Comparison of ENCODE assay signal across 8 mouse cellular contexts in genomic region chr11:60536859-60537467, GRCm38 (mm10). TPM values are rescaled to one million over a fixed set of nuclear protein-coding genes. Genes with fewer than 3 reads are reported as not detected.
A peak's percentile ranks its signal among the peaks of the same experiment; 100 is the strongest.
DNase-seq lines count a peak whose midpoint lies in the region; ATAC-seq lines count a peak whose summit lies in the region.

No protein-coding gene starts in this region.

- ATAC-seq in forebrain, embryonic 15.5 days (replicated peaks), result peak; percentile 80
- peak; percentile 7; the same call in 1 of the 2 replicates for ATAC-seq in neutrophil, adult 5-6 weeks (ENCODE audit: extremely low read depth, insufficient number of reproducible peaks, low FRiP score, poor library complexity, severe bottlenecking)

- peak; percentile 92 for DNase-seq in ES-CJ7 (ENCODE audit: low read depth, low spot score)
- DNase-seq in cerebellum, adult 11-12 months, result peak; percentile 91
- DNase-seq in heart, postnatal 25 days (ENCODE audit: low spot score), result peak; percentile 89
- peak; percentile 89 to 94 for DNase-seq in layer of hippocampus, adult 18-20 months (ENCODE audit: low spot score in 2 of 2)
- DNase-seq in lung, adult 18-20 months, result peak; percentile 90 to 95
- DNase-seq in testis, postnatal 14 days (ENCODE audit: low spot score), result peak; percentile 91

- no peaks in the 10 kb centered on the region for H3K36me3 ChIP-seq in forebrain, embryonic 15.5 days

- H3K27me3 ChIP-seq in forebrain, embryonic 15.5 days, result no peaks in the 10 kb centered on the region

- under 1% methylated on average over 37 of the region's 37 CpGs for WGBS in forebrain, embryonic 15.5 days

- H3K9ac ChIP-seq in forebrain, embryonic 15.5 days (replicated peaks), result peak overlapping the region; percentile 78

- peaks cover 43% of the 10 kb centered on the region for H3K4me1 ChIP-seq in forebrain, embryonic 15.5 days

- intact Hi-C loops in heart, postnatal 25 days (cut with DNase I), result loop anchor here (5.0 kb wide), 1 partner anchor 240 kb away; the partner anchor contains the start of genes Smcr8 and Top3a

- H3K4me3 ChIP-seq in forebrain, embryonic 15.5 days, result peak overlapping the region; percentile 90

- no peaks in the 10 kb centered on the region for H3K9me3 ChIP-seq in forebrain, embryonic 15.5 days

- peak overlapping the region; percentile 95 for H3K4me2 ChIP-seq in forebrain, embryonic 15.5 days (replicated peaks)

- H3K27ac ChIP-seq in forebrain, embryonic 15.5 days (replicated peaks), result peak overlapping the region; percentile 98

RNA-seq across cellular contexts. Expression of gene Alkbh5, which starts 0.8 kb away (rescaled TPM):
- polyA plus RNA-seq in forebrain, embryonic 15.5 days (2015; fragmentation: Nextera tagmentation; extraction: Ambion mirVana), result 27.5 and 27.9 TPM in 2 replicates
- 10 to 100 TPM; 72.8 to 82.5 TPM for total RNA-seq in heart, postnatal 25 days (2021)
- 10 to 100 TPM; 62.2 to 63.2 TPM for total RNA-seq in layer of hippocampus, adult 18-20 months (2021)
- 38.1 and 40.3 TPM in 2 replicates for total RNA-seq in neutrophil, adult 5-6 weeks (2017)

Comparison
In these comparisons a context has a peak if more than half of its experiments do, and no peak if none do; other contexts are left out.
1. Peak in every context shown above with its lines: DNase-seq, ATAC-seq, H3K4me3 ChIP-seq and H3K27ac ChIP-seq.